Mouse (Mus musculus): ENCODE data around the gene Fam131b. TPM values are rescaled to one million over a fixed set of nuclear protein-coding genes. Genes with fewer than 3 reads are reported as not detected.

The Fam131b gene
- total RNA-seq, 2 experiments from 2014 or later = 118 to 121 TPM

GRCm38 (mm10) chr6:42356913-42357312 is 32.5 kb upstream of the Fam131b start:
- intact Hi-C loops (cut with DNase I) = no loop called here
- no peak for DNase-seq (ENCODE audit: low spot score in 2 of 2)

- no peak for DNase-seq (ENCODE audit: low spot score in 2 of 2)
- intact Hi-C loops (cut with DNase I) = no loop called here
Measured at GRCm38 (mm10) chr6:42355794-42356600, 31.6 kb upstream of the Fam131b start.

GRCm38 (mm10) chr6:42355366-42355765 is 30.9 kb upstream of the Fam131b start:
- DNase-seq (ENCODE audit: low spot score in 2 of 2) = no peak
- intact Hi-C loops (cut with DNase I) = no loop called here

- intact Hi-C loops (cut with DNase I) = no loop called here
- peak in 1 of 2 experiments; percentile 50 for DNase-seq (ENCODE audit: low spot score in 2 of 2)
Measured at GRCm38 (mm10) chr6:42354076-42355019, 29.9 kb upstream of the Fam131b start.

GRCm38 (mm10) chr6:42353180-42353579 is 28.7 kb upstream of the Fam131b start:
- peak in 1 of 2 experiments; percentile 29 for DNase-seq (ENCODE audit: low spot score in 2 of 2)
- intact Hi-C loops (cut with DNase I) = no loop called here

- no peak for DNase-seq (ENCODE audit: low spot score in 2 of 2)
- intact Hi-C loops (cut with DNase I) = no loop called here
Measured at GRCm38 (mm10) chr6:42352486-42352846, 28.0 kb upstream of the Fam131b start.

- intact Hi-C loops (cut with DNase I) = no loop called here
- no peak for DNase-seq (ENCODE audit: low spot score in 2 of 2)
Measured at GRCm38 (mm10) chr6:42351776-42352485, 27.5 kb upstream of the Fam131b start.

- DNase-seq (ENCODE audit: low spot score in 2 of 2) = no peak
- intact Hi-C loops (cut with DNase I) = no loop called here
Measured at GRCm38 (mm10) chr6:42350968-42351775, 26.7 kb upstream of the Fam131b start.

GRCm38 (mm10) chr6:42350021-42350967 is 25.9 kb upstream of the Fam131b start:
- intact Hi-C loops (cut with DNase I) = no loop called here
- DNase-seq (ENCODE audit: low spot score in 2 of 2) = peak; percentile 64 to 73

- intact Hi-C loops (cut with DNase I) = loop anchor here (2.0 kb wide), 1 partner anchor 25 kb away; the partner anchor contains the start of gene Fam131b
Measured at GRCm38 (mm10) chr6:42349426-42350020, 25.1 kb upstream of the Fam131b start, which contains the start of gene Zyx. Gene Zyx (plus strand): TSS chr6:42349630.

GRCm38 (mm10) chr6:42349006-42349425 is 24.6 kb upstream of the Fam131b start:
- peak; percentile 75 to 78 for DNase-seq (ENCODE audit: low spot score in 2 of 2)
- intact Hi-C loops (cut with DNase I) = loop anchor here (2.0 kb wide), 1 partner anchor 24 kb away; the partner anchor contains the start of gene Fam131b

More at GRCm38 (mm10) chr6:42349426-42350020, 25.1 kb upstream of the Fam131b start, which contains the start of gene Zyx:
- DNase-seq (ENCODE audit: low spot score in 2 of 2) = peak; percentile 83 to 85

- intact Hi-C loops (cut with DNase I) = loop anchor here (2.0 kb wide), 1 partner anchor 24 kb away; the partner anchor contains the start of gene Fam131b
- DNase-seq (ENCODE audit: low spot score in 2 of 2) = no peak
Measured at GRCm38 (mm10) chr6:42348281-42349005, 24.0 kb upstream of the Fam131b start.

- no peak for DNase-seq (ENCODE audit: low spot score in 2 of 2)
- intact Hi-C loops (cut with DNase I) = no loop called here
Measured at GRCm38 (mm10) chr6:42344255-42344654, 19.8 kb upstream of the Fam131b start.

GRCm38 (mm10) chr6:42343361-42344120 is 19.1 kb upstream of the Fam131b start:
- DNase-seq (ENCODE audit: low spot score in 2 of 2) = no peak
- intact Hi-C loops (cut with DNase I) = no loop called here

- intact Hi-C loops (cut with DNase I) = no loop called here
- no peak for DNase-seq (ENCODE audit: low spot score in 2 of 2)
Measured at GRCm38 (mm10) chr6:42342171-42342570, 17.7 kb upstream of the Fam131b start.

GRCm38 (mm10) chr6:42339981-42340380 is 15.5 kb upstream of the Fam131b start:
- intact Hi-C loops (cut with DNase I) = no loop called here
- DNase-seq (ENCODE audit: low spot score in 2 of 2) = peak in 1 of 2 experiments; percentile 69

Data from left cerebral cortex, postnatal 25 days (tissue).